Mouse (Mus musculus) bone marrow macrophage, adult 2 months (primary cell): ENCODE measurements around the gene Brdt.

Source experiments
- CTCF ChIP-seq: IDR thresholded peaks from 2 replicates; pipeline ENCODE4 v1.5.1; 2012; ENCODE audit warnings: low read depth, mild to moderate bottlenecking, low read length, moderate library complexity
- POLR2A ChIP-seq: IDR thresholded peaks from 2 replicates; pipeline ENCODE4 v1.6.1; 2012; ENCODE audit warnings: mild to moderate bottlenecking, low read depth, low read length, borderline replicate concordance

DNA sequence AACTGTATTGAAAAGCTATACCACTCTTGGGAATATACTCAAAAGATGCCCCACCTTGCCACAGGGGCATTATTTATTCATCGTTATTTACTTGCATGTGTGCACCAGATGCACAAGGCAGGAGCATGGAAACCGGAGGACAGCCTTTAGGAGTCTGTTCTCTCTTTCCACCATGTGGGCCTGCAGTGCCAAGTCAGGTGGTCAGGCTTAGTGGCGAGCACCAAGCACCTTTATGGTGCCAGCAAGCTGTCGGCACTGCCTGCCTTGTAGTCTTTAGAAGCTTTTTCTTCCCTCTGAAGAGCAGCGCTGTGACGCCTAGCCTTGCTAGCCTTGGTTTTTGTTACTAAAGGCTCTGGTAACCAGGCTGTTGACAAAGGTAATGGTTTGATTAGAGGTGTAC lies 11.9 kb downstream of the Brdt start:
- TF ChIP-seq CTCF (no peak), POLR2A (no peak)
